In genomic region chr8:87471603-87472270, GRCm38 (mm10) we compare ENCODE assay signal across 8 mouse cellular contexts. TPM values are rescaled to one million over a fixed set of nuclear protein-coding genes. Genes with fewer than 3 reads are reported as not detected.
DNase-seq lines count a peak whose midpoint lies in the region; ATAC-seq lines count a peak whose summit lies in the region.

No protein-coding gene starts in this region.

- H3K4me2 ChIP-seq in heart, embryonic 13.5 days: peak overlapping the region; percentile 99
- peak overlapping the region; percentile 88 for H3K4me2 ChIP-seq in forebrain, embryonic 12.5 days
- peak overlapping the region; percentile 96 for H3K4me2 ChIP-seq in limb, embryonic 15.5 days

- peak overlapping the region; percentile 63 for H3K4me3 ChIP-seq in heart, embryonic 13.5 days
- peak overlapping the region; percentile 69 for H3K4me3 ChIP-seq in forebrain, embryonic 12.5 days (replicated peaks)
- H3K4me3 ChIP-seq in limb, embryonic 15.5 days: peak overlapping the region; percentile 50

- H3K9ac ChIP-seq in heart, embryonic 13.5 days: peak overlapping the region; percentile 70
- peak overlapping the region; percentile 67 for H3K9ac ChIP-seq in forebrain, embryonic 12.5 days
- H3K9ac ChIP-seq in limb, embryonic 15.5 days: 0 out of 2 replicates have a peak overlapping the region, but pooled peaks have one; percentile 10

- peaks cover 46% of the 10 kb centered on the region for H3K4me1 ChIP-seq in heart, embryonic 13.5 days
- peaks cover 64% of the 10 kb centered on the region for H3K4me1 ChIP-seq in forebrain, embryonic 12.5 days
- peaks cover 51% of the 10 kb centered on the region for H3K4me1 ChIP-seq in limb, embryonic 15.5 days

- ATAC-seq in heart, embryonic 13.5 days (ENCODE audit: extremely low read depth, insufficient number of reproducible peaks, low FRiP score, low TSS enrichment): peak; percentile 40; the same call in 1 of the 2 replicates
- ATAC-seq in forebrain, embryonic 12.5 days (ENCODE audit: low FRiP score): peak; percentile 47
- ATAC-seq in limb, embryonic 15.5 days (ENCODE audit: insufficient number of reproducible peaks, low FRiP score, low TSS enrichment, low read depth): no peak
- ATAC-seq in granulocyte monocyte progenitor cell, adult 5-6 weeks (replicated peaks; ENCODE audit: poor library complexity, severe bottlenecking): no peak

- WGBS in heart, embryonic 13.5 days: 1% methylated on average over 33 of the region's 36 CpGs
- under 1% methylated on average over 36 of the region's 36 CpGs for WGBS in forebrain, embryonic 12.5 days
- WGBS in limb, embryonic 15.5 days: under 1% methylated on average over 36 of the region's 36 CpGs

- no peaks in the 10 kb centered on the region for H3K9me3 ChIP-seq in heart, embryonic 13.5 days
- no peaks in the 10 kb centered on the region for H3K9me3 ChIP-seq in forebrain, embryonic 12.5 days
- H3K9me3 ChIP-seq in limb, embryonic 15.5 days: no peaks in the 10 kb centered on the region

- H3K27ac ChIP-seq in heart, embryonic 13.5 days (replicated peaks): no peak overlapping the region
- peak overlapping the region; percentile 81 for H3K27ac ChIP-seq in forebrain, embryonic 12.5 days
- no peak overlapping the region for H3K27ac ChIP-seq in limb, embryonic 15.5 days

- no peak for DNase-seq in heart, postnatal 4 days
- DNase-seq in ZHBTc4 (ENCODE audit: low read depth, low spot score): peak; percentile 43
- no peak for DNase-seq in spleen, postnatal 4 days (ENCODE audit: low spot score in 2 of 2)
- no peak for DNase-seq in thymus, postnatal 36 days

- H3K27me3 ChIP-seq in heart, embryonic 13.5 days (replicated peaks): peaks cover 95% of the 10 kb centered on the region
- peaks cover 86% of the 10 kb centered on the region for H3K27me3 ChIP-seq in forebrain, embryonic 12.5 days
- H3K27me3 ChIP-seq in limb, embryonic 15.5 days: peaks cover 88% of the 10 kb centered on the region

- H3K36me3 ChIP-seq in heart, embryonic 13.5 days: no peaks in the 10 kb centered on the region
- H3K36me3 ChIP-seq in forebrain, embryonic 12.5 days (replicated peaks): no peaks in the 10 kb centered on the region
- H3K36me3 ChIP-seq in limb, embryonic 15.5 days: no peaks in the 10 kb centered on the region

RNA-seq across cellular contexts. Expression of gene Cbln1, which starts 0.7 kb away (rescaled TPM):
- 0.08 and 0.09 TPM in 2 replicates for polyA plus RNA-seq in heart, embryonic 13.5 days (2015; fragmentation: Nextera tagmentation; extraction: Ambion mirVana)
- under 1 TPM; 0.14 to 0.17 TPM for total RNA-seq in heart, postnatal 4 days (2021)
- 8.3 and 10.0 TPM in 2 replicates for polyA plus RNA-seq in forebrain, embryonic 12.5 days (2016; fragmentation: Nextera tagmentation; extraction: Ambion mirVana)
- polyA plus RNA-seq in limb, embryonic 15.5 days (2015; fragmentation: Nextera tagmentation; extraction: Ambion mirVana): 0.10 TPM in 1 of 2 replicates, not detected in the other
- total RNA-seq in granulocyte monocyte progenitor cell, adult 5-6 weeks (2014; fragmentation: Nextera tagmentation): not detected in 2 replicates
- total RNA-seq in granulocyte monocyte progenitor cell, adult 5-6 weeks (2017): not detected in 2 replicates

Comparison
In these comparisons a context has a peak if more than half of its experiments do, and no peak if none do; other contexts are left out.
1. ATAC-seq: peak in heart, embryonic 13.5 days (single experiment) and forebrain, embryonic 12.5 days (single experiment); none in limb, embryonic 15.5 days (single experiment) and granulocyte monocyte progenitor cell, adult 5-6 weeks (single experiment).
2. H3K9ac ChIP-seq: peak in every context shown above with its lines; median percentile 70 in heart, embryonic 13.5 days; 67 in forebrain, embryonic 12.5 days; 10 in limb, embryonic 15.5 days.
3. Peak in every context shown above with its lines, with median percentiles within 50 percentile points of each other: H3K4me2 ChIP-seq and H3K4me3 ChIP-seq.